Mouse (Mus musculus) limb, embryonic 14.5 days (tissue): ENCODE data around the gene Nsun3. TPM values are rescaled to one million over a fixed set of nuclear protein-coding genes. Genes with fewer than 3 reads are reported as not detected.

Experiments
- ATAC-seq: fragments of 200-750 bp; cut with Nextera tagmentation; 2 replicates; pipeline ENCODE4 v1.8.0; 2017; ENCODE audit warnings: low read depth, moderate number of reproducible peaks, moderate TSS enrichment; ENCODE audit not compliant: low FRiP score
- DNase-seq: peaks from one replicate; pipeline ENCODE4 v3.0.0-alpha.2; 2015; ENCODE audit warnings: low spot score
- H3K27ac ChIP-seq: fragments of 300-500 bp; sonication (generic); replicated peaks from 2 replicates; pipeline ENCODE4 v1.5.1; 2014; ENCODE audit warnings: low read depth, mild to moderate bottlenecking, low read length, moderate library complexity, mixed read lengths
- H3K27me3 ChIP-seq: fragments of 300-500 bp; sonication (generic); 2 replicates; pipeline ENCODE4 v1.6.1; 2014; ENCODE audit warnings: low read length, mixed read lengths; ENCODE audit not compliant: control insufficient read depth, insufficient read depth
- H3K36me3 ChIP-seq: fragments of 300-500 bp; sonication (generic); 2 replicates; pipeline ENCODE4 v1.6.1; 2014; ENCODE audit warnings: mild to moderate bottlenecking, low read length, moderate library complexity, mixed read lengths; ENCODE audit not compliant: control insufficient read depth, insufficient read depth
- H3K4me1 ChIP-seq: fragments of 300-500 bp; sonication (generic); 2 replicates; pipeline ENCODE4 v1.6.1; 2014; ENCODE audit warnings: antibody characterized with exemption, low read length, mixed read lengths; ENCODE audit not compliant: control insufficient read depth, insufficient read depth
- H3K4me2 ChIP-seq: fragments of 300-500 bp; sonication (generic); replicated peaks from 2 replicates; pipeline ENCODE4 v1.6.1; 2014; ENCODE audit warnings: low read depth, mild to moderate bottlenecking, low read length, moderate library complexity; ENCODE audit not compliant: severe bottlenecking
- H3K4me3 ChIP-seq: fragments of 300-500 bp; sonication (generic); replicated peaks from 2 replicates; pipeline ENCODE4 v1.5.1; 2014; ENCODE audit warnings: low read length
- H3K9ac ChIP-seq: fragments of 300-500 bp; sonication (generic); 2 replicates; pipeline ENCODE4 v1.6.1; 2014; ENCODE audit warnings: mild to moderate bottlenecking, low read depth, low read length, moderate library complexity; ENCODE audit not compliant: severe bottlenecking
- H3K9me3 ChIP-seq: fragments of 300-500 bp; sonication (generic); 2 replicates; pipeline ENCODE4 v1.6.1; 2016; ENCODE audit warnings: low read length; ENCODE audit not compliant: control insufficient read depth
- POLR2A ChIP-seq: fragments of 200-500 bp; IDR thresholded peaks from 2 replicates; pipeline ENCODE4 v1.8.0; 2012; ENCODE audit warnings: inconsistent platforms, mild to moderate bottlenecking, moderate library complexity, borderline replicate concordance; ENCODE audit not compliant: insufficient read depth, insufficient read length; ENCODE audit errors: extremely low read depth
- WGBS: fragments of 180-500 bp; shearing (Covaris S2); extraction: QIAGEN DNeasy Blood & Tissue Kit; methylation state at CpG from one replicate; pipeline ENCODE4 v1.1.7; 2014; 5-methylcytosine and 5-hydroxymethylcytosine counted together
- polyA plus RNA-seq, 2 experiments: library from polyadenylated mRNA; depleted of rRNA in 1 of 2; stranded (reverse) in 1 of 2; unstranded in 1 of 2; fragments of >200 nt; fragmentation: Nextera tagmentation in 1 of 2; extraction: Ambion mirVana in 1 of 2; gene quantifications; 2 replicates each; pipeline versions ENCODE4 v1.2.1 to v1.2.3; 2012 to 2014

Gene Nsun3
- polyA plus RNA-seq, 2 experiments, result 7.8 to 8.1 TPM

DNA sequence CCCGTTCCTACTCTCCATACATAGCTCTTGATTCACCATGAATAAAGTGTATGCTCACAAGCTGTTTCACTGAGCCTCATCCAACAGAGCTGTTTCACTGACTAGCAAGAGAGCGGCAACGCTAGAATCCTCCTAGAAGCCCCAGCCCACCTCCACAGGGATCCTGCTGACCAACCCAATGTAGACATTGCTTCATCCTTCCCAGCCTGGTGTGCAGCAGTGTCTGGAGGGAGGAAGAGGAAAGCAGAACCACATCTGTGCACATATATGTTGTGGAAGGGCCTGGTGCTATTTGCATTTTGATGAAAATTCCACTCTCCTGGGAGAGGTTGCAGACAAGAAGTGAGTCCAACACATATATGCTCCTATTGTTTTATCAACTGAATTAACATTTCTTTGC, 18.0 kb upstream of the Nsun3 start:
- ATAC-seq (no peak), DNase-seq (no peak)
- Histone ChIP-seq H3K4me1 (0 out of 2 replicates have a peak, but pooled peaks cover 4% of the 10 kb centered on the region), H3K9ac (no peak overlapping the region), H3K36me3 (peaks cover 30% of the 10 kb centered on the region), H3K4me3 (no peak overlapping the region), H3K4me2 (no peak overlapping the region), H3K9me3 (no peaks in the 10 kb centered on the region), H3K27me3 (no peaks in the 10 kb centered on the region), H3K27ac (no peak overlapping the region)
- TF ChIP-seq POLR2A, result no peak
- WGBS, result 95% methylated on average over 3 of the region's 3 CpGs

DNA sequence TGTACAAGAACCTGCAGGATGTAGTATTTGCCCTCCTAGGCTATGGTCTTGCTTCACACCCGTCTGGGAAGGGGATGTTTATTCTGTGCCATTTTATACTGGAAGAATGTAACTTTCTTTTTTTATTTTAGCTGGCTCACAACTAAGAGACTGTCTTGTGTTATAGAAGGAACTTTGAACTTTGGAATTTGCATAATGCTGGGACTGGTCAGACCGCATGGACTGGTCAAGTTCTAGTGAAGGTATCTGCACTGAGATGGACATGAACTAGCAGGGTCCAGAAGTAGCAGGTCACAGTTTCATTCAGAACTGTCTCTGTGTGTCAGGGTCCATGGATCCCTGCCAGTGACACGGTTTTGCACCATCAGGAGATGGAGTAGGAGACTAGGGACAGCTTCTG, 13.2 kb upstream of the Nsun3 start:
- no peak overlapping the region for H3K4me2 ChIP-seq
- H3K9me3 ChIP-seq, result no peaks in the 10 kb centered on the region
- H3K27me3 ChIP-seq, result no peaks in the 10 kb centered on the region
- no peak for ATAC-seq
- no peak overlapping the region for H3K27ac ChIP-seq
- no peak for TF ChIP-seq POLR2A
- DNase-seq, result no peak
- no peak overlapping the region for H3K9ac ChIP-seq
- H3K4me3 ChIP-seq, result no peak overlapping the region
- H3K36me3 ChIP-seq, result peaks cover 34% of the 10 kb centered on the region
- H3K4me1 ChIP-seq, result no peaks in the 10 kb centered on the region
- WGBS, result 79% methylated on average over 3 of the region's 3 CpGs

DNA sequence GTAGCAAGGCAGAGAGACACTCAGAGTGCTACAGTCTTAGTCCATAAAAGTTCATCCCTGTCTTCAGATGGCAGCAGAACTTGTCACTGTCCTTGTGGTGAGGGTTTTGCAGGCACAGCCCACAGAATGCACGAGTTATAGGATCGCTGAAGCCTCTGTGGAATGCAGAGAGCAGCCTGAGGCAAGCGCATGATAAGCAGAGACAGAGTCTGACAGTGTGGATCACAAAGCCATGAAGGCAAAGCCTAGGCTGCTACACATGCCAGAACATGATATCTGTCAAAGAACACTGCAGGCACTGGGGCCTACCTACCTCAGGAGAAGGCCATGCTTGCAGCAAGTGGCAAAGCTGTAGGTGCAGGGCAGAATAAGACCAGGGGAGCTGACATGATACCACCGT, 12.8 kb upstream of the Nsun3 start:
- no peak for DNase-seq
- no peaks in the 10 kb centered on the region for H3K4me1 ChIP-seq
- no peaks in the 10 kb centered on the region for H3K27me3 ChIP-seq
- no peak overlapping the region for H3K4me3 ChIP-seq
- no peak overlapping the region for H3K9ac ChIP-seq
- no peak overlapping the region for H3K27ac ChIP-seq
- 89% methylated on average over 4 of the region's 4 CpGs for WGBS
- peaks cover 30% of the 10 kb centered on the region for H3K36me3 ChIP-seq
- H3K4me2 ChIP-seq, result no peak overlapping the region
- TF ChIP-seq POLR2A, result no peak
- ATAC-seq, result no peak
- no peaks in the 10 kb centered on the region for H3K9me3 ChIP-seq

DNA sequence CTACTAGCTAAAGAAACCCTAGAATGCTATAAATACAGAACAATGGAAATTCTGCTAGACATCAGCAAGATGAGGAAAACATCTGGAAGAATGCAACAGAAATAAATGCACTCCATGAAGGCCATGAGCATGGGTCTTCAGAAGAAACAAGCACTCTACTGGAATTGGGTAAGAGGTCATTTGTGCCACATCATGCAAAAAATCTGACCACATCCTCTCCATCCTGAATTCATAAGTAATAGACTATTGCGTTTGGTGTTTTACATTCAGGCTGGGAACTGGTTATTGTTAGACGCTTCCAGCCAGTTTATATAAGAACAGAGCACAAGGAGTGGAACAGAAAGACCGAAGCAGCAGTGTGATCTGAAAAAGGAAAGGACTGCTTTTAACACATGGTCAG, 12.2 kb upstream of the Nsun3 start:
- Histone ChIP-seq H3K4me2 (no peak overlapping the region), H3K27ac (no peak overlapping the region), H3K4me1 (no peaks in the 10 kb centered on the region), H3K9me3 (no peaks in the 10 kb centered on the region), H3K4me3 (no peak overlapping the region), H3K36me3 (peaks cover 27% of the 10 kb centered on the region), H3K9ac (no peak overlapping the region), H3K27me3 (no peaks in the 10 kb centered on the region)
- ATAC-seq (no peak), DNase-seq (no peak)
- TF ChIP-seq POLR2A, result no peak
- 84% methylated on average over 3 of the region's 3 CpGs for WGBS

DNA sequence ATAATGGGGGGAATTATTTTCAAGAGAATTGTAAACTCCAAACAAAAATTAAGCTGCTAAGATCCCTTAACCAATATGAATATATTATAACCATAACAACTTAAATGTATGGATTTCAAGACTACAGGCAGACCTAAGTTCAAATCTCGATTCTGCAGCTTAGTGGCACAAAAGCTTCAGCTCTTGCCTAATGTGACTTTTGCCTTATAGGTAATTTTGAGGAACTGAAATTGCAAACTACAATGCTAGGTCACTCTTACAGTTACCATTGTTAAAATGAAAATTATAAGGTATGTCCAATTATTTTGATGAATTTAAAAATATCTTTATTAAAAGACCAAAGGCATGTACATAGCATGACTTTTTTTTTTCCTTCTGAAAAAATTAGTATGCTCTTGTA, 10.0 kb upstream of the Nsun3 start:
- Histone ChIP-seq H3K4me2 (no peak overlapping the region), H3K27ac (no peak overlapping the region), H3K27me3 (no peaks in the 10 kb centered on the region), H3K36me3 (peaks cover 17% of the 10 kb centered on the region), H3K4me3 (no peak overlapping the region), H3K4me1 (no peaks in the 10 kb centered on the region), H3K9me3 (no peaks in the 10 kb centered on the region), H3K9ac (no peak overlapping the region)
- no peak for TF ChIP-seq POLR2A
- 86% methylated on average over 1 of the region's 1 CpGs for WGBS
- ATAC-seq, result no peak
- no peak for DNase-seq

DNA sequence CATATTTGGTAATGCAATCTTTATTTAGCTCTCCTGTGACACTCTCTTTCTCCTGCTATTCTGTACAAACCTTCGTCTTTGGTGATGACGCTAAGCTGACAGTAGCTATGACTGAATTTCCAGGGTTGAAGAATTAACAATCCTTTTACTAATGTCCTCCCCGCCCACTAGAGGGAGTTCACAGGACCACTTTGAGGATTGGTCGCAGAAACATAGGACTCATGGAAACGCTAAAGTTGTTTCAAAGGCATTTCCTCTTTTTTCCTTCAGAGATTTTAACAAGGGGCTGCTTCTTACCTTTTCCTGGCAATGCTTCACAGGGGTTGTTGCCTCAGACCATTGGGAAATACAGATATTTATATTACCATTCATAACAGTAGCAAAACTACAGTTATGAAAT, 4.4 kb downstream of the Nsun3 start:
- Histone ChIP-seq H3K27me3 (no peaks in the 10 kb centered on the region), H3K9ac (no peak overlapping the region), H3K4me3 (no peak overlapping the region), H3K27ac (no peak overlapping the region), H3K4me1 (peaks cover 4% of the 10 kb centered on the region; the same call in 1 of the 2 replicates), H3K4me2 (no peak overlapping the region), H3K9me3 (no peaks in the 10 kb centered on the region), H3K36me3 (no peaks in the 10 kb centered on the region; the same call in 1 of the 2 replicates)
- ATAC-seq (no peak), DNase-seq (no peak)
- 63% methylated on average over 5 of the region's 5 CpGs for WGBS
- TF ChIP-seq POLR2A, result no peak
